Mouse (Mus musculus) liver, embryonic 18 days (tissue): Measurements from ENCODE around the gene Crybg2. TPM values are rescaled to one million over a fixed set of nuclear protein-coding genes. Genes with fewer than 3 reads are reported as not detected.

Experiments
- polyA plus RNA-seq: library from polyadenylated mRNA; depleted of rRNA; stranded (reverse); fragments of >200 nt; gene quantifications from 2 replicates; pipeline ENCODE4 v1.2.3, GENCODE M21; 2012; rRNA removed

Crybg2 gene
- polyA plus RNA-seq, result 0.42 and 0.64 TPM in 2 replicates

GRCm38 (mm10) chr4:134060135-134060865, at the start of gene Crybg2:
Gene Crybg2 (plus strand): TSS chr4:134060815.

DNA sequence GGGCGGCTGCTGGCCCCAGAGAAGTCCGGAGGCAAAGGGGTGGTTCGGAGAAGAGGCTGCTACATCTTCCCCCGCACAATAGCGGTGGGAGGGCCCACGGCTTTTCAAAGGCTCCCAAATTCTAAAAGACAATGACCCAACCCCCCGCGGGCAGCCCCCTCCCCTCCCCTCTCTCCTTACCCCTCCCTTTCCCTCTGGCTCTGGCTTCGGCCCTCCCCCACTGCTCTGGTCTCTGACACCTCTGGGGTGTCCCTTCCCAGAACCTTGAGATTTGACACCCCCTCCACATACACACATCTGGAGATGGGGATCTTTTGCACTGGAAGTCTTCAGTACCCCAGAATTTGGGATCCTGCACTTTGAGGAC, 41.9 kb upstream of the Crybg2 start, which contains the start of gene Lin28a:
TSS of gene Lin28a (minus strand) at position 63 of the 367 bp plus-strand sequence.

DNA sequence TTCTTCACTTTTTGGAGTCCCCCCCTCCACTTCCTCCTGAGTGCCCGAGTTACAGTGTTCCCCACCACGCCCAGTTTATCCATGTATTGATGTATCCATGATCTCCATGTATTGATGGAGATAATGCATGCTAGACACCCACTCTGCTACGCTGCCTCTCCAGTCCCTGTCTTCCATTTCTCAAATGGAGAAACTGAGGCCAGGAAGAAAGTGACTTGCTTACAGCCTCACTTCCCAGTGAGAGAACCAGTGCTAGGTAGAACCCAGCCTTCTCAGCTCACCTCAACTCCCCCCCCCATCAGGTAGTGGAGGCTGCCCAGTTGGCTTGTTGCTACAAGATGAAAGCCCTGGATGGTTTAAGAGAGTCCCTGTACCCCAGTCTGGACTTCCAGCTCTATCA, 7.1 kb upstream of the Crybg2 start, which contains the start of gene Zfp683:
TSS of gene Zfp683 (plus strand) at position 301 of the 400 bp plus-strand sequence.

GRCm38 (mm10) chr4:134094923-134095547, 34.4 kb downstream of the Crybg2 start, which contains the start of gene Cd52:
Gene Cd52 (minus strand): TSS chr4:134095082.

DNA sequence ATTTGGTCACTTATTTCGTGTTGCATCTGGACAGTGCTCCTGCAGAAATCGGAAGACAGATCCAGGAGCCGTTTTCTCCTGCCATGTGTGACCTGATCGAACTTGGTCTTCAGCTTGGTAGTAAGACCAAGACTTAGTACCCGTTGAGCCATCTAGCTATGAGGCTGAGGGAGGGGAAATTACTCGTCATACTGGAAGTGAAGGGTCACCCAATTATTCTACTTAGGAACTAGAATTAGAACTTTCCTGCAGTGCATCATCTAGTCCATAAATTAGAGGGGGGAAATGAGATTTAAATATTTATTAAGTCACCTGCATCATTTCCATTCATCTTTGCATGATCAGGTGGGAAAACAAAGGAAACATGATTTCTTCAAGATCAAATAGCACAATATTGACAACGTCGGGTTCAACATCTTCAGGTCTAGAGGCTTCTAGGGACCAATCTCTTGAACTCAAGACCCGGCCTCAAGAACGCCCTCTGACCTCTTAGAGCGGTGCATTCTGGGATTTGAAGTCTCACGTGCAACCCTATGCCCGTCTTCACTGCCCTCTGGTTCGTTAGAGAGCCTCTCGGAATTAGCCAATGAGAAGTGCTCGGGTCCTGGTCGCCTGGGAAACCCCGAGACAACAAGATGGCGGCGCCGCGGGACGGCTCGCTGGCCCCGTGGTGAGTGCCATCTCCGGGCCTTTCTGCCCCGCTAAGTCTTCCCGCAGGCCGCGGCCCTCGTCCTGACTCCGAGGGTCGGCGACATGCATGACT, 41.5 kb downstream of the Crybg2 start, which contains the start of gene Ubxn11:
TSS of gene Ubxn11 (plus strand) at position 592 of the 763 bp plus-strand sequence.

DNA sequence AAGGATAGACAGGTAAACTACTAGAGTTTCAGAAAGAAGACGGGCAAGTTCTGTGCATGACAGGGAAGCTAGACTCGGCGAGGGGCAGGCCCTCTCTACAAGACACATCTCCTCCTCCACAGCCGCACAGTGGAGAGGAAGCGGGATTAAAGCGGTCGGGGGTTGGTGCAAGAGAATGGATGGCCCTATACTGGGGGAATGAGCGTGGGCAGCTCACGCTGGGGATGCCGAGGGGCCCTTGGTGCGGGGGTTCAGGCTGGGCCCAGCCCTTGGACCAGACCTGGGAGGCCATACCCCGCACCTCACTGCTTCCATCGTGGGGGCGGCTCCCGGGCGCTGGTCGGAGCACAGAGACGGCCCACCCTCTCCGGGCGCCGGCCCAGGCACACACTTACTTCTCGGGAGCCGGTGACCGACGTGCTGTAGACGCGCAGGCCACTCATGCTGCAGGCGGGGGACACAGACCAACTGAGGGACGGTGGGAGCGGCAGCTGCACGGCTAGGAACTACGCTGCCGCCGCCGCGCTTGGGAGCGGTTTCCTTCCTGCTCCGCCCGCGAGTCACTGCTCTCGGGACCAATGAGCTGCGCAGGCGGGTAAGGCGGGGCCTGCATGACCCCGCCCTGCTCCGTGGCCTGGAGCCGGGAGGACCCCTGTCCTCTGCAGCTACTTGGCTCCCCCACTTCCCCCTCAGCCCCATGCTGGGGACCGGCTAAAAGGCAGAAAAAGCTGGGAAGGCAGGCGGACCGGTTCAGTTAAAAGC, 67.8 kb downstream of the Crybg2 start, which contains the start of gene Sh3bgrl3:
TSS of gene Sh3bgrl3 (minus strand) at position 569 of the 762 bp plus-strand sequence.

Other genes starting within 250 kb of the Crybg2 start
- 26.8 and 32.6 TPM in 2 replicates for gene Rps6ka1, start 173.0 kb upstream of the Crybg2 start, polyA plus RNA-seq
- 189 and 209 TPM in 2 replicates for gene Hmgn2, start 92.2 kb upstream of the Crybg2 start, polyA plus RNA-seq
- gene Dhdds, start 59.9 kb upstream of the Crybg2 start, polyA plus RNA-seq, result 13.7 and 17.0 TPM in 2 replicates
- gene Lin28a, start 42.0 kb upstream of the Crybg2 start, polyA plus RNA-seq, result 2.5 and 2.7 TPM in 2 replicates
- 0.16 and 0.19 TPM in 2 replicates for gene Zfp683, start 7.0 kb upstream of the Crybg2 start, polyA plus RNA-seq
- gene Cd52, start 34.3 kb downstream of the Crybg2 start, polyA plus RNA-seq, result 76.3 and 82.7 TPM in 2 replicates
- 1.2 and 1.6 TPM in 2 replicates for gene Ubxn11, start 41.8 kb downstream of the Crybg2 start, polyA plus RNA-seq
- 108 and 113 TPM in 2 replicates for gene Sh3bgrl3, start 68.0 kb downstream of the Crybg2 start, polyA plus RNA-seq
- 19.8 and 21.9 TPM in 2 replicates for gene Cep85, start 126.3 kb downstream of the Crybg2 start, polyA plus RNA-seq
- not detected in 2 replicates for gene Gm7534, start 142.2 kb downstream of the Crybg2 start, polyA plus RNA-seq
- 0.01 and 0.02 TPM in 2 replicates for gene Catsper4, start 166.6 kb downstream of the Crybg2 start, polyA plus RNA-seq
- gene Cnksr1, start 177.6 kb downstream of the Crybg2 start, polyA plus RNA-seq, result 0.17 and 0.25 TPM in 2 replicates
- not detected in 2 replicates for gene E130218I03Rik, start 182.8 kb downstream of the Crybg2 start, polyA plus RNA-seq
- 4.9 and 5.3 TPM in 2 replicates for gene Zfp593, start 184.8 kb downstream of the Crybg2 start, polyA plus RNA-seq
- gene Gm30191, start 186.1 kb downstream of the Crybg2 start, polyA plus RNA-seq, result not detected in 2 replicates
- 1.3 and 1.4 TPM in 2 replicates for gene Grrp1, start 193.3 kb downstream of the Crybg2 start, polyA plus RNA-seq
- gene Pdik1l, start 227.1 kb downstream of the Crybg2 start, polyA plus RNA-seq, result 3.4 TPM in 2 replicates